9 mouse cellular contexts compared by ENCODE assay signal in genomic region chr5:137122686-137123193, GRCm38 (mm10). TPM values are rescaled to one million over a fixed set of nuclear protein-coding genes. Genes with fewer than 3 reads are reported as not detected.
DNase-seq lines count a peak whose midpoint lies in the region; ATAC-seq and TF ChIP-seq lines count a peak whose summit lies in the region.
"Had no signal": no experiment of that assay in that cellular context is flagged by ENCODE, and none has a peak within 500 bp of the region (broad histone marks: within the 10 kb centered on the region; RNA-seq: fewer than 3 reads in every experiment).

No protein-coding gene starts in this region.

- TF ChIP-seq POLR2A in bone marrow, adult 2 months (IDR thresholded peaks at IDR 0.05; ENCODE audit: borderline replicate concordance, control insufficient read depth, low read depth, low read length), result no peak

- H3K27ac ChIP-seq in bone marrow, adult 2 months (ENCODE audit: control insufficient read depth, insufficient read depth, low read depth, low read length, poor library complexity), result no peak overlapping the region
- no peak overlapping the region for H3K27ac ChIP-seq in embryonic facial prominence, embryonic 14.5 days (replicated peaks; ENCODE audit: low read depth, low read length)
- H3K27ac ChIP-seq in heart, embryonic 10.5 days, result no peak overlapping the region
- H3K27ac ChIP-seq in kidney, embryonic 14.5 days (ENCODE audit: low read depth, low read length), result no peak overlapping the region
- H3K27ac ChIP-seq in liver, embryonic 11.5 days (ENCODE audit: low read depth, low read length), result no peak overlapping the region
- H3K27ac ChIP-seq in stomach, embryonic 15.5 days, result no peak overlapping the region

- H3K79me3 ChIP-seq in C2C12 (ENCODE audit: low read depth), result no peaks in the 10 kb centered on the region

- H3K36me3 ChIP-seq in C2C12 (ENCODE audit: control insufficient read depth, insufficient read depth), result no peaks in the 10 kb centered on the region
- H3K36me3 ChIP-seq in embryonic facial prominence, embryonic 14.5 days (ENCODE audit: control insufficient read depth, insufficient read depth, low read length), result no peaks in the 10 kb centered on the region
- H3K36me3 ChIP-seq in heart, embryonic 10.5 days, result no peaks in the 10 kb centered on the region
- H3K36me3 ChIP-seq in kidney, embryonic 14.5 days (ENCODE audit: control insufficient read depth, insufficient read depth, low read length), result no peaks in the 10 kb centered on the region
- no peaks in the 10 kb centered on the region for H3K36me3 ChIP-seq in liver, embryonic 11.5 days (ENCODE audit: control insufficient read depth, insufficient read depth, low read length)
- H3K36me3 ChIP-seq in stomach, embryonic 15.5 days, result no peaks in the 10 kb centered on the region

- TF ChIP-seq CTCF in C2C12 (IDR thresholded peaks at IDR 0.05; ENCODE audit: control insufficient read depth, insufficient read depth, insufficient read length), result peak; percentile 51
- TF ChIP-seq CTCF in bone marrow, adult 2 months (IDR thresholded peaks at IDR 0.05; ENCODE audit: control insufficient read depth, insufficient read depth, low read length), result peak; percentile 91

- H3K4me2 ChIP-seq in embryonic facial prominence, embryonic 14.5 days (ENCODE audit: low read depth, low read length), result 0 out of 2 replicates have a peak overlapping the region, but pooled peaks have one; percentile 6
- H3K4me2 ChIP-seq in kidney, embryonic 14.5 days (replicated peaks; ENCODE audit: low read depth, low read length), result no peak overlapping the region
- H3K4me2 ChIP-seq in liver, embryonic 11.5 days, result peak overlapping the region; percentile 12; the same call in 1 of the 2 replicates
- H3K4me2 ChIP-seq in stomach, embryonic 15.5 days, result 0 out of 2 replicates have a peak overlapping the region, but pooled peaks have one; percentile 13

- no peak overlapping the region for H3K9ac ChIP-seq in embryonic facial prominence, embryonic 14.5 days (ENCODE audit: low read depth, low read length)
- no peak overlapping the region for H3K9ac ChIP-seq in kidney, embryonic 14.5 days (ENCODE audit: low read depth, low read length)
- no peak overlapping the region for H3K9ac ChIP-seq in liver, embryonic 11.5 days (ENCODE audit: low read depth, low read length)
- no peak overlapping the region for H3K9ac ChIP-seq in stomach, embryonic 15.5 days

- WGBS in bone marrow, adult 2 months, result 20% methylated on average over 14 of the region's 14 CpGs
- 10% methylated on average over 14 of the region's 14 CpGs for WGBS in embryonic facial prominence, embryonic 14.5 days
- 12% methylated on average over 14 of the region's 14 CpGs for WGBS in heart, embryonic 10.5 days
- WGBS in kidney, embryonic 14.5 days, result 13% methylated on average over 14 of the region's 14 CpGs
- 14% methylated on average over 14 of the region's 14 CpGs for WGBS in liver, embryonic 11.5 days
- 8% methylated on average over 14 of the region's 14 CpGs for WGBS in stomach, embryonic 15.5 days

- no peaks in the 10 kb centered on the region for H3K79me2 ChIP-seq in C2C12 (ENCODE audit: control insufficient read depth, insufficient read depth)

- H3K4me1 ChIP-seq in bone marrow, adult 2 months (ENCODE audit: control insufficient read depth, insufficient read depth, low read length), result no peaks in the 10 kb centered on the region
- no peaks in the 10 kb centered on the region for H3K4me1 ChIP-seq in embryonic facial prominence, embryonic 14.5 days (ENCODE audit: control insufficient read depth, insufficient read depth, low read length)
- H3K4me1 ChIP-seq in heart, embryonic 10.5 days, result peaks cover 7% of the 10 kb centered on the region; the same call in 1 of the 2 replicates
- H3K4me1 ChIP-seq in kidney, embryonic 14.5 days (ENCODE audit: control insufficient read depth, insufficient read depth, low read length), result no peaks in the 10 kb centered on the region
- H3K4me1 ChIP-seq in liver, embryonic 11.5 days (replicated peaks; ENCODE audit: control insufficient read depth, insufficient read depth, low read length), result peaks cover 8% of the 10 kb centered on the region
- H3K4me1 ChIP-seq in stomach, embryonic 15.5 days, result peaks cover 6% of the 10 kb centered on the region; the same call in 1 of the 2 replicates

- no peaks in the 10 kb centered on the region for H3K27me3 ChIP-seq in C2C12 (ENCODE audit: control insufficient read depth, insufficient read depth, insufficient read length)
- no peaks in the 10 kb centered on the region for H3K27me3 ChIP-seq in embryonic facial prominence, embryonic 14.5 days (replicated peaks; ENCODE audit: control insufficient read depth, insufficient read depth, low read length)
- peaks cover 1% of the 10 kb centered on the region; the same call in 1 of the 2 replicates for H3K27me3 ChIP-seq in heart, embryonic 10.5 days (ENCODE audit: insufficient read depth, poor library complexity, severe bottlenecking)
- no peaks in the 10 kb centered on the region for H3K27me3 ChIP-seq in kidney, embryonic 14.5 days (ENCODE audit: control insufficient read depth, insufficient read depth, low read length)
- no peaks in the 10 kb centered on the region for H3K27me3 ChIP-seq in liver, embryonic 11.5 days (replicated peaks; ENCODE audit: control insufficient read depth, insufficient read depth, low read length)
- no peaks in the 10 kb centered on the region for H3K27me3 ChIP-seq in stomach, embryonic 15.5 days (replicated peaks)

- DNase-seq in embryonic facial prominence, embryonic 14.5 days (ENCODE audit: low spot score), result peak; percentile 90
- peak; percentile 88 for DNase-seq in heart, embryonic 10.5 days (ENCODE audit: low spot score)
- peak; percentile 74 for DNase-seq in liver, embryonic 11.5 days (ENCODE audit: low spot score)
- DNase-seq in naive thymus-derived CD4-positive, alpha-beta T cell, adult 2 months (ENCODE audit: low read depth), result peak; percentile 80

- H3K4me3 ChIP-seq in C2C12 (ENCODE audit: insufficient read depth, poor library complexity, severe bottlenecking), result no peak overlapping the region
- no peak overlapping the region for H3K4me3 ChIP-seq in bone marrow, adult 2 months (replicated peaks; ENCODE audit: control insufficient read depth, low read depth, low read length)
- no peak overlapping the region for H3K4me3 ChIP-seq in embryonic facial prominence, embryonic 14.5 days (ENCODE audit: low read depth, low read length)
- H3K4me3 ChIP-seq in heart, embryonic 10.5 days, result no peak overlapping the region
- H3K4me3 ChIP-seq in kidney, embryonic 14.5 days (ENCODE audit: low read length), result no peak overlapping the region
- H3K4me3 ChIP-seq in liver, embryonic 11.5 days (ENCODE audit: low read depth, low read length), result no peak overlapping the region
- H3K4me3 ChIP-seq in stomach, embryonic 15.5 days (replicated peaks), result no peak overlapping the region
- H3K4me3 ChIP-seq: erythroblast, embryonic 14.5 days had no signal

- no peaks in the 10 kb centered on the region for H3K9me3 ChIP-seq in embryonic facial prominence, embryonic 14.5 days (ENCODE audit: control insufficient read depth, low read length)
- H3K9me3 ChIP-seq in heart, embryonic 10.5 days, result no peaks in the 10 kb centered on the region
- H3K9me3 ChIP-seq in kidney, embryonic 14.5 days (ENCODE audit: control insufficient read depth, low read length), result no peaks in the 10 kb centered on the region
- H3K9me3 ChIP-seq in liver, embryonic 11.5 days (ENCODE audit: control insufficient read depth, low read length), result no peaks in the 10 kb centered on the region
- H3K9me3 ChIP-seq in stomach, embryonic 15.5 days, result no peaks in the 10 kb centered on the region

- peak; percentile 89 for ATAC-seq in embryonic facial prominence, embryonic 14.5 days (ENCODE audit: low read depth)
- peak; percentile 67 for ATAC-seq in kidney, embryonic 14.5 days (ENCODE audit: low FRiP score, low TSS enrichment)
- peak; percentile 51 for ATAC-seq in liver, embryonic 11.5 days (replicated peaks; ENCODE audit: low FRiP score)
- ATAC-seq in stomach, embryonic 15.5 days (ENCODE audit: insufficient read depth, low FRiP score, low read depth), result peak; percentile 40

- no peak overlapping the region for H3ac ChIP-seq in C2C12 (ENCODE audit: control insufficient read depth, insufficient read length, low read depth)

TF ChIP-seq in C2C12, 6 proteins besides CTCF, POLR2A, EP300 and RAD21 (continues in another document):
- no peak for TF ChIP-seq MYOG (IDR thresholded peaks at IDR 0.05; ENCODE audit: control insufficient read depth, extremely low read depth, insufficient read length)

RNA-seq across cellular contexts. Expression of gene Trim56, which starts 6.7 kb away (rescaled TPM):
- 7.4 TPM for polyA plus RNA-seq in C2C12 (2012; fragmentation: generic; extraction: Trizol)
- polyA plus RNA-seq in bone marrow, adult 2 months (2011; ENCODE audit: insufficient read depth, insufficient read length, low replicate concordance, missing spikeins), result 25.2 and 31.3 TPM in 2 replicates
- polyA plus RNA-seq in embryonic facial prominence, embryonic 14.5 days (2014; fragmentation: Nextera tagmentation; extraction: Ambion mirVana), result 8.8 and 8.9 TPM in 2 replicates
- 6.4 and 7.4 TPM in 2 replicates for polyA plus RNA-seq in heart, embryonic 10.5 days (2016; fragmentation: Nextera tagmentation; extraction: Ambion mirVana)
- 9.7 TPM in 2 replicates for polyA plus RNA-seq in kidney, embryonic 14.5 days (2014; fragmentation: Nextera tagmentation; extraction: Ambion mirVana)
- 8.7 and 8.8 TPM in 2 replicates for polyA plus RNA-seq in liver, embryonic 11.5 days (2014; fragmentation: Nextera tagmentation; extraction: Ambion mirVana)
- 9.7 and 10.2 TPM in 2 replicates for polyA plus RNA-seq in stomach, embryonic 15.5 days (2015; fragmentation: Nextera tagmentation; extraction: Ambion mirVana)

RNA-seq across cellular contexts. Expression of gene Muc3, which starts 26.4 kb away (rescaled TPM):
- not detected for polyA plus RNA-seq in C2C12 (2012; fragmentation: generic; extraction: Trizol)
- polyA plus RNA-seq in bone marrow, adult 2 months (2011; ENCODE audit: insufficient read depth, insufficient read length, low replicate concordance, missing spikeins), result not detected in 2 replicates
- polyA plus RNA-seq in embryonic facial prominence, embryonic 14.5 days (2014; fragmentation: Nextera tagmentation; extraction: Ambion mirVana), result 0.14 TPM in 1 of 2 replicates, not detected in the other
- polyA plus RNA-seq in heart, embryonic 10.5 days (2016; fragmentation: Nextera tagmentation; extraction: Ambion mirVana), result not detected in 2 replicates
- polyA plus RNA-seq in kidney, embryonic 14.5 days (2014; fragmentation: Nextera tagmentation; extraction: Ambion mirVana), result not detected in 2 replicates
- polyA plus RNA-seq in liver, embryonic 11.5 days (2014; fragmentation: Nextera tagmentation; extraction: Ambion mirVana), result not detected in 2 replicates
- polyA plus RNA-seq in stomach, embryonic 15.5 days (2015; fragmentation: Nextera tagmentation; extraction: Ambion mirVana), result 0.54 and 1.9 TPM in 2 replicates
- polyA plus RNA-seq: erythroblast, embryonic 14.5 days had no signal

RNA-seq across cellular contexts. Expression of gene Serpine1, which starts 50.7 kb away (rescaled TPM):
- 131 TPM for polyA plus RNA-seq in C2C12 (2012; fragmentation: generic; extraction: Trizol)
- 0.95 and 3.1 TPM in 2 replicates for polyA plus RNA-seq in bone marrow, adult 2 months (2011; ENCODE audit: insufficient read depth, insufficient read length, low replicate concordance, missing spikeins)
- 0.50 and 0.63 TPM in 2 replicates for polyA plus RNA-seq in embryonic facial prominence, embryonic 14.5 days (2014; fragmentation: Nextera tagmentation; extraction: Ambion mirVana)
- 0.07 and 0.51 TPM in 2 replicates for polyA plus RNA-seq in heart, embryonic 10.5 days (2016; fragmentation: Nextera tagmentation; extraction: Ambion mirVana)
- polyA plus RNA-seq in kidney, embryonic 14.5 days (2014; fragmentation: Nextera tagmentation; extraction: Ambion mirVana), result 0.26 and 0.32 TPM in 2 replicates
- polyA plus RNA-seq in liver, embryonic 11.5 days (2014; fragmentation: Nextera tagmentation; extraction: Ambion mirVana), result 0.09 and 0.15 TPM in 2 replicates
- 0.12 and 0.35 TPM in 2 replicates for polyA plus RNA-seq in stomach, embryonic 15.5 days (2015; fragmentation: Nextera tagmentation; extraction: Ambion mirVana)
- polyA plus RNA-seq: erythroblast, embryonic 14.5 days had no signal

Comparison
In these comparisons a context has a peak if more than half of its experiments do, and no peak if none do; other contexts are left out.
1. RNA of gene Serpine1, which starts 50.7 kb away (polyA plus RNA-seq): 131 TPM in C2C12 (single experiment); 0.95 to 3.1 TPM in bone marrow, adult 2 months, 0.07 to 0.51 TPM in heart, embryonic 10.5 days, 0.50 to 0.63 TPM in embryonic facial prominence, embryonic 14.5 days, 0.12 to 0.35 TPM in stomach, embryonic 15.5 days, 0.26 to 0.32 TPM in kidney, embryonic 14.5 days and 0.09 to 0.15 TPM in liver, embryonic 11.5 days; every median in the first group is over 10 times any median in the second.
2. Peak in every context shown above with its lines, with median percentiles within 50 percentile points of each other: ATAC-seq and DNase-seq.